Mouse (Mus musculus) frontal cortex, postnatal 14 days (tissue): ENCODE measurements around the gene Ccdc186.
"Not testable (repeated sequence)": the region's sequence is repeated elsewhere in the genome, so short reads cannot be mapped to it uniquely, and the experiment has no call there.

Source experiments
- DNase-seq, 2 experiments: peaks; one replicate each; pipeline ENCODE4 v3.0.0; 2022; ENCODE audit warnings: low spot score in 2 of 2

The Ccdc186 gene

GRCm38 (mm10) chr19:56756412-56756811 is 65.6 kb downstream of the Ccdc186 start:
- no peak for DNase-seq

GRCm38 (mm10) chr19:56754456-56754855 is 67.5 kb downstream of the Ccdc186 start:
- DNase-seq: not testable (repeated sequence)

DNA sequence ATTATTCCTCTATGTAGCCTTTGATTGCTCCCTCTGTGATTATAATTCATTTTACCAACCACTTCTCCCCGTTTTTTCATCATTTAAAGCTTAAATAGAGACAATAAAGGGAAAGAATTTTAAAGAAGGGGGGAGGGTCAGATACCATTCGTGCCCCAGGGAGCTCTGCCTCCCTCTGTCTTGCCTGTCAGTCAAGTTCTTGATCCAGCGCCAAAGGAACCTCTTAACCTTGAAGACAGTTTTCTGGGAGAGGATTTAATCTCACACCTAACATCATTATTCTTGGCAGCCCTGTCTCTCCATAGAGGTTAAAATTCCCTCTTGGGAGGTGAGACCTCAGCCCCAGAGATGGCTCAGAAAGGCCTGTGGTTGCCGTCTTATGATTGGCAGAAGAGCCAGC is 71.3 kb downstream of the Ccdc186 start:
- DNase-seq: no peak

- DNase-seq: no peak
Observed at GRCm38 (mm10) chr19:56749343-56749742, 72.6 kb downstream of the Ccdc186 start.

DNA sequence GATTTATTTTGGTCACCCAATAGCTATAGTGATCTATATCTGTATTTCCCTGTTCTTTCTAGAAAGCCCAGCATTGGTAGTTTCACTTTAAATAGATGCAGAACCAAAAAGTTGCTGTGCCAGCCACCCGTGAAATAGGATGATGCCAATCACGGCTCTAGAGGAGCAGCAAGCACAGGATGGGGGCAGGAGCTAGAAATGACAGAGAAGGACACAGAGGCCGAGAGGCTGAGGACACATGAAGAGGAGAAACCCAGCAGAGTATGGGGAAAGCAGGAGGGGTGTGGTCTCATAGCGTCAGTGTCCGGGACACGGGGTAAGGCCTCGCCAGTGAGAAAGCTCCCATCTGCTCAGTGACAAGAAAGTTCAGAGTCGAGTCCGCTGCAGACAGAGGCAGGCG is 74.1 kb downstream of the Ccdc186 start:
- DNase-seq: no peak

DNA sequence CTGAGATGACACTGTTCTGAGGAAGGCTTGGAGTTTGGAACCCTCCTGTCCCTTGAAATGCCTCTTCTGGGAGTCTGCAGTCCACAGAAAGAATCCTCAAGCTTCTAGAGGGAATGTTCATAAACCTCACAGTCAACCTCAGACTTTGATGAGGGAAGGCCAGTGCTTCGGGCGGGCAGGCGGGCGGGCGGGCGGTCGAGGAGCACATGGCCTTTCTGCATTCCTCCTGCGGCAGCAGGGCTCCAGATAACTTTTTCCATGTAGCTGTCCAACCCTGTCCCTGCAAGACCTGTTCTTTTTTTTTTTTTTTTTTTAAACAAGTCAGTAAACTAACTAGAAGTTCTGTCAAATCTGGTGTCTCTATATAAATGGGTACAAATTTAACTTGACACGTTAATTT is 75.4 kb downstream of the Ccdc186 start:
- no peak for DNase-seq

GRCm38 (mm10) chr19:56745528-56745927 is 76.5 kb downstream of the Ccdc186 start:
- no peak for DNase-seq

DNA sequence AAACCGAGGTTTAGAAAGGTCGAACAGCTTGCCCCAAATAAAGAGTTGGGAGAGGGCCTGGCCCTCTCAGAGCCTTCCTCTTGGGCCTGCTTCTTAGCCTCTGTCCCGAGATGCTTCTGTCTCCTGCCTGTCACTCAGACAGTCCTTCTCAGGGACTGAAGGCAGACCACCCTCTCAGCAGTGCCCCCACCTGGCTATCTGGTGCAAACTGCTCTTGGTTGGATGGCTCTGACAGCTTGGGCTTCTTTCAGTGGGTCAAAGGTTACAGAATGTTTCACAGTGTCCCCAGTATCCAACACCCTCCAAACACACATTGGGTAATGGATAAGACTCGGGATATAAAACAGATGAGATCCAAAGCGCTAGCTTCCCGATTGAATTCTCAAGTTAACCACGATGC is 76.9 kb downstream of the Ccdc186 start:
- no peak for DNase-seq
